Mouse (Mus musculus) thymus, postnatal 25 days (tissue): ENCODE results near the gene Gast.
A peak's percentile ranks its signal among the peaks of the same experiment; 100 is the strongest.
"Not testable (repeated sequence)": the region's sequence is repeated elsewhere in the genome, so short reads cannot be mapped to it uniquely, and the experiment has no call there.

Experiments
- DNase-seq: peaks from one replicate; pipeline ENCODE4 v3.0.0; 2022

The Gast gene

DNA sequence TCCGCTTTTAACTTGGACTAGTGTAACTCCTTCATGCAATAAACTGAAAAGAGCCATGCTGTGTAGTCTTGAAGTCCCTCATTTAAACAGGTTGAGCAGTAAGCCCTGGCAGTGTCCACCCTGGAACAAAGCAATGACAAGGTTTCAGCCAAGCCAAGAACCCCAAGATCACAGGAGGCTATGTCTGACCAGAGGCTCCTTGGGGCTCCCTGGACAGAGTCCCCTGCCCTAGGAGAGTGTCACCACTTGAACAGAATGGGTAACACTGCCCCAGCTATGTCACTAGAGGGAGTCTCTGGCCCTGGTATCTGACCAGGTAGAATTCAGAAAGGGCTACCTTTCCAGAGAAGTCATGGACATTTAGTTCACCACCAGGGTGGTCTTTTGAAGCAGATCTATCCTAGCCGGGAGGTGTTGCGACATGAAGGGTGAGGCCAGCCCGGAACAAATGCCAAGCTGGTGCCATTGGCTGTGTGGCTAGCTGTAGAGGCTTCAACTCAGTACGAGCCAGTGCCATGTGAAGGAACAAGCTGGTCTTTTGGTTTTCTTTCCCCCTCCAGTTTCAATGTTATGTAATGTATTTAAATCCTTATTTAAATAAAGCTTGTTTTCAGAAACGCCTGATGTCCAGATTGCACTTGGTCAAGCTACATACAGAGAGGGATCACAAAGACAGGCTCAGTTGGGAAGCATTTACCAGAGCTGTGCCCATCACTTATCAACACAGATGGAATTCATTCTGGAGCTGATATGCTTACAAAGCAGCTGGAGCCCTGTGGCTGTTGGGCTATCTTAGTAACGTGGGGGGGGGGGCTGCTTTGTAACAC lies 12.5 kb upstream of the Gast start:
- not testable (repeated sequence) for DNase-seq

DNA sequence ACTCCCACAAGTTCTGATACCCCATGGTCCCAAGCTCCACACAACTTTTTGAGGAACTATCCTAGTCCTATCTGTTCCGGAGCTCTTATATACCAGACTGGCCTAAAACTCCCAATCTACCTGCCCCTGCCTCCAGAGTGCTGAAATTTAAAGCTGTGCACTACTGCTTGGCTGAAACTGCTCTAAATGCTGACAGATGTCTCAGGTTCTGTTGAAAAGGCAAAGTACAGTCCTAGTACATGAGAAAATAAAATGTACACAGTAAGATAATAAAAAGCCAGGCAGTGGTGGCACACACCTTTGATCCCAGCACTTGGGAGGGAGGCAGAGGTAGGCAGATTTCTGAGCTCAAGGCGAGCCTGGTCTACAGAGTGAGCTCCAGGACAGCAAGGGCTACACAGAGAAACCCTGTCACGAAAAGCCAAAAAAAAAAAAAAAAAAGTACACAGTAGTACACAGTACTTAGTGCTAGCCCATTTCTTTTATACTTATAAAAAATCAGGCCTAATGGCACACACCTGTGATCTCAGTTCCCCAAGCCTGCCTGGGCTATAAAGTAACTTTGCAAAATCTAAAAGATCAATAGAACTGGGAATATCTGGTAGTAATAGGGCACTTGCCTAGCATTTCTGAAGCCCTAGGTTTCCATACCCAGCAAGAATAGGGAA lies 11.5 kb upstream of the Gast start:
- no peak for DNase-seq

DNA sequence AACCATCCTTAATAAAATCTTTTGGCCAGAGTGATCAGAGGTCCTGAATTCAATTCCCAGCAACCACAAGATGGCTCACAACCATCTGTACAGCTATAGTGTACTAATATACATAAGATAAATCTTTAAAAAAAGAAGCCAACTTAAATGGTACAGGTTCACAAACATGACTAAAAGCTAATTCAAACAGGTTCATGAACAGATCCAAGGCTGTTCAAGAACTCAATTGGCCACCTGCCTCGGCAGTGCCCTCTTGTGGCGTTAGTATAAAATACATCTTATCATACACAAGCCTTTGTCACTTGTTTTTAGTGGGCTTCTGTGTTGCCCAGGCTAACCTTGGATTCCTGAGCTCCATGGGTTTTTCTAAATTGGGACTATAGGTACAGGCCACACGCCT lies 10.6 kb upstream of the Gast start:
- DNase-seq, result peak; percentile 61

- DNase-seq, result no peak
These were observed 9.1 kb upstream of the Gast start for GRCm38 (mm10) chr11:100325062-100325629.

GRCm38 (mm10) chr11:100327316-100327715 lies 6.9 kb upstream of the Gast start:
- no peak for DNase-seq

DNA sequence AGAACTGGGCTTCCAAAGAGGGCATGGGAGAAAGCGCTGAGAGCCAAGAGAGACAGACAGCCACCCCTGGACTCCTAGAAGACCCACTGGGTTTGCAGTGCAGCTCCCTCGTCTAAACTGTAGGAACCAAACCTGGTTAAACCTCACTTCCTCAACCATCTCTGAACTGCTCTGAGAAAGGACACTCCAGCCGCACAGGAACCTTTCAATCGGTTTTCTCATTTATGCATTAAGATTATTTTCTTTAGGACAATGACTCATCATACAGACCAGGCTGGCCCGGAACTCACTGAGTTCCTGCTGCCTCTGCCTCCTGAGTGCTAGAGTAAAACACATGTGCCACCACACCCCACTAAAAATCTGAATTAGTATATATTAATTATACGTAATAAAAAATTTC lies 6.4 kb upstream of the Gast start:
- no peak for DNase-seq

- DNase-seq, result no peak
These were observed 4.0 kb upstream of the Gast start for GRCm38 (mm10) chr11:100330235-100330634.

GRCm38 (mm10) chr11:100330816-100331375 lies 3.3 kb upstream of the Gast start:
- DNase-seq, result not testable (repeated sequence)

DNA sequence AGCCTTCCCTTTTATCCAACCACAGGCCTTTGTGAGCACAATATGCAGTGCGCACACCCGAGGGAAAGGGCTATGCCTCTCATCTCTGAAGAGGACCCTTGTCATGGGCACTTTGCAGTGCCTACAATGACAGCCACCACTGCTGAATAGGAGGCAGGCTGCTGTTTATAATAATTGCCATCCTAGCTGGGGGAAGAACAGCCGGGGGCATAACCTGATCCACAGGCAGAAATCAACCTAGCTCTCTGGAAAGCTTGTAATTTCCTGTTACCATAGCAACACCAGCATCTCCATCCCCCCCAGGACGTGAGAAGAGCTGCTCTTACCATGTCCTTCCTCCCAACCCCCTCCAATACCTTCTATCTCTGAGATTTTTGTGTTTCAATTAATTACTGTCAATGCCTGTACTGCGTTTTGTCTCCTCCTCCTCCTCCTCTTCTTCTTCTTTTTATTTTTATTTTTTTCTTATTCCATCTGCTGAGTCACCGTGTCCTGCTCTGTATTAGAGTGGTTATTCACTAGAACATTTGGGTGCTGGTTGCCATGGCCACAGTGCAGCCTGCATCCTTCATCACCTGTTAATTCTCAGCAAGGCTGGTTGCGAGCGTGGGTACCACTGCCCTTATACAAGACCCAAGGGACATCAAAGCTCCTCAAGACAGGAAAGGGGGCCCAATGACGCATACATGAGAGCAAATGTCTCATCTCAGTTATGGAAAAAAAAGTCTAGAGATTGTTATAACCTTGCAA lies 1.3 kb upstream of the Gast start:
- no peak for DNase-seq

- no peak for DNase-seq
These were observed 1.5 kb downstream of the Gast start for GRCm38 (mm10) chr11:100335731-100336130.

GRCm38 (mm10) chr11:100344269-100344668 lies 10.1 kb downstream of the Gast start:
- no peak for DNase-seq

DNA sequence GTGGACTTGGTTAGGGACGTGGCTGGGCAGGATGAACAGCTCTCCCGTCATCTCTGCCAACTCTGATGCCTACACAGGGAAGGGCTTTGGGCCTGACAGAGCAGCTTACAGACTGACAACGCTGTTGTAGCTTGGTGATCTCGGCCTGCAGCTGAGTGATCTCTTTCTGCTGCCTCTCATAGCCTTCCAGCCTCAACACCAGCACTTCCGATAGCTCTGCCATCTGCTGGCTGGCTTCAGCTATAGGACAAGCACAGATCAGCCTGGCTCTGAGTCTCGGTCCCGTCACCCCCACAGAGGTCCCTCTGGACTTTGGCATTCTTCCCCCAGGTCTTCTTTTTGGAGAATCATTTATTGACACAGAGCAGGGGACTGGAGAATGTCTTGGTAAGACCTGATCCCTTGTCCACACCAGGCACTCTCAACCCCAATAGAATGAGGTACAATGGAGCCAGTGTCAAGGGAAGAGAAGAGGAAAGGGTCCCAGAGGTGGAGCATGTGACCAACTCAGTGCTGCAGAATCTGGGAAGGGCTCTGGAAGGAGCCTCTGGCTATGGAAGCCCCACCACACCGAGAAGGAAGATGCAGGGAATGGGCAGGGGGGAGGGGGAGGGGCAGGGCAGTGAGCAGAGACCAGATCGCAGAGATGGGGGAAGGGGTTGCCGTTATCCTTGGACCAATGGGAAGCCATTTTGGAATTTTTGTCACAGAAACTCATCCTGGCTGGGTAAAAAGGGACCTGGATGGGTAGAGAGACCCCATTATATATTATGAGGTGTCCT lies 18.1 kb downstream of the Gast start:
- DNase-seq, result peak; percentile 36

GRCm38 (mm10) chr11:100355151-100355951 lies 21.1 kb downstream of the Gast start:
- DNase-seq, result peak; percentile 72

GRCm38 (mm10) chr11:100355972-100356818 lies 22.0 kb downstream of the Gast start, which contains the start of gene Hap1:
Gene Hap1, minus strand, starts transcription at chr11:100356128.
- peak; percentile 61 for DNase-seq

GRCm38 (mm10) chr11:100356819-100357211 lies 22.6 kb downstream of the Gast start:
- DNase-seq, result no peak

GRCm38 (mm10) chr11:100357408-100357807 lies 23.2 kb downstream of the Gast start:
- no peak for DNase-seq

- DNase-seq, result no peak
These were observed 26.0 kb downstream of the Gast start for GRCm38 (mm10) chr11:100360175-100360574.

DNA sequence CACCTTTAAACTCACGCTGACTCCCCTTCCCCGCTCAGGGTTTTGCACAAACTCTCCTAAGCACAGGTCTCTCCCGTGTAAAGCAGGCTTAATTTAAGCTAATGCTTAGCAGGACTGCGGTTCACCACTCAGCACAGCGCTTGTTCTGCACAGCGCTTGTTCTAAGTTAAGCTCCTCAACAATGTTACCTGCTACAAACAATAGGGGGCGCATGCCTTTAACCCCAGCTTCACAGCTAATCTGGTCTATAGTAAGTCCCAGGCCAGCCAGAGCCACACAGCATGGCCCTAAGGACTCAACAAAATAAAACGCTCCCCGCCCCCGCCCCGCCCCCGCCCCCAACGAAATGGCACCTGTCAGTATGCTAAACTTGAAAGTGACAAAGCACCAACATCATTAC lies 26.9 kb downstream of the Gast start:
- DNase-seq, result not testable (repeated sequence)

- DNase-seq, result peak; percentile 79
These were observed 28.2 kb downstream of the Gast start for GRCm38 (mm10) chr11:100362209-100362978.
